Mouse (Mus musculus): ENCODE results near the gene Ccdc182.

- TF ChIP-seq CTCF (IDR thresholded peaks at IDR 0.05; ENCODE audit: low read depth): no peak
- TF ChIP-seq EP300 (IDR thresholded peaks at IDR 0.05; ENCODE audit: low read depth): no peak
Measured at GRCm38 (mm10) chr11:88331722-88332121, 37.9 kb downstream of the Ccdc182 start.
